Mouse (Mus musculus) Patski (cell line): ENCODE data around the gene Yipf1. TPM values are rescaled to one million over a fixed set of nuclear protein-coding genes. Genes with fewer than 3 reads are reported as not detected.

Experiments
- ATAC-seq: fragments of 100-300 bp; one replicate; pipeline ENCODE4 v1.8.0; 2021
- CTCF ChIA-PET: fragments of 350-600 bp; sonication (Branson Sonifier 250); formaldehyde crosslinking; loops from one replicate; lab custom pipeline; 2022; ENCODE audit warnings: inconsistent platforms; lab: Charles Lee
- POLR2A ChIA-PET: fragments of 350-600 bp; sonication (Branson Sonifier 250); formaldehyde crosslinking; loops from one replicate; lab custom pipeline; 2022; ENCODE audit warnings: antibody characterized with exemption, inconsistent platforms; lab: Charles Lee
- DNase-seq: peaks from one replicate; pipeline ENCODE4 v3.0.0-alpha.2; 2011; ENCODE audit warnings: low read depth, low spot score
- H3K27me3 ChIP-seq: fragments of 371-371 bp; one replicate; pipeline ENCODE4 v1.5.1; 2021
- CTCF ChIP-seq: fragments of 100-300 bp; IDR thresholded peaks from one replicate; pipeline ENCODE4 v1.5.1; 2021
- in situ Hi-C: fragments of 300-500 bp; cut with MboI; formaldehyde crosslinking; loops from 3 replicates; pipeline ENCODE4 v1.11.1; 2018; ENCODE audit warnings: low pct_unique_long_range_greater_than_20kb, mixed read lengths
- polyA plus RNA-seq: library from polyadenylated mRNA; unstranded; gene quantifications from one replicate; pipeline ENCODE4 v1.2.3, GENCODE M21; 2021

Gene Yipf1
- polyA plus RNA-seq, 1 experiment from 2014 or later: 33.4 TPM

GRCm38 (mm10) chr4:107372304-107372703 lies 58.1 kb downstream of the Yipf1 start:
- ChIA-PET CTCF (no interaction called here), POLR2A (no interaction called here)
- ATAC-seq: no peak
- no peaks in the 10 kb centered on the region for H3K27me3 ChIP-seq
- no peak for DNase-seq
- in situ Hi-C loops: no loop called here
- peak; percentile 74 for TF ChIP-seq CTCF

GRCm38 (mm10) chr4:107374677-107375076 lies 60.5 kb downstream of the Yipf1 start:
- in situ Hi-C loops: no loop called here
- CTCF ChIA-PET: interaction anchor here (1.1 to 2.1 kb wide), 2 partner anchors 78 to 327 kb away, joined by 3 to 7 read pairs; no protein-coding TSS in a partner anchor
- no peaks in the 10 kb centered on the region for H3K27me3 ChIP-seq
- TF ChIP-seq CTCF: no peak
- peak; percentile 68 for DNase-seq
- ATAC-seq: peak; percentile 62
- POLR2A ChIA-PET: interaction anchor here (0.5 to 0.9 kb wide), 2 partner anchors 67 to 173 kb away, joined by 3 to 4 read pairs; no protein-coding TSS in a partner anchor

- H3K27me3 ChIP-seq: no peaks in the 10 kb centered on the region
- POLR2A ChIA-PET: no interaction called here
- in situ Hi-C loops: no loop called here
- ATAC-seq (no peak), DNase-seq (no peak)
- no peak for TF ChIP-seq CTCF
- CTCF ChIA-PET: interaction anchor here (1.0 kb wide), 1 partner anchor 15 kb away, joined by 4 read pairs; no protein-coding TSS in a partner anchor
Measured at GRCm38 (mm10) chr4:107378954-107379353, 64.8 kb downstream of the Yipf1 start.

- ChIA-PET POLR2A (no interaction called here), CTCF (interaction anchor here (1.1 to 1.7 kb wide), 2 partner anchors 8 to 12 kb away, joined by 3 to 5 read pairs; no protein-coding TSS in a partner anchor)
- in situ Hi-C loops: no loop called here
- H3K27me3 ChIP-seq: no peaks in the 10 kb centered on the region
- no peak for ATAC-seq
- no peak for DNase-seq
- TF ChIP-seq CTCF: no peak
Measured at GRCm38 (mm10) chr4:107380871-107381270, 66.7 kb downstream of the Yipf1 start.

- ChIA-PET POLR2A (no interaction called here), CTCF (no interaction called here)
- DNase-seq (no peak), ATAC-seq (no peak)
- H3K27me3 ChIP-seq: no peaks in the 10 kb centered on the region
- in situ Hi-C loops: no loop called here
- TF ChIP-seq CTCF: no peak
Measured at GRCm38 (mm10) chr4:107387038-107387437, 72.9 kb downstream of the Yipf1 start.

GRCm38 (mm10) chr4:107387465-107387864 lies 73.3 kb downstream of the Yipf1 start:
- ATAC-seq (no peak), DNase-seq (no peak)
- ChIA-PET CTCF (no interaction called here), POLR2A (no interaction called here)
- no peaks in the 10 kb centered on the region for H3K27me3 ChIP-seq
- in situ Hi-C loops: no loop called here
- TF ChIP-seq CTCF: no peak

GRCm38 (mm10) chr4:107388291-107388690 lies 74.1 kb downstream of the Yipf1 start:
- ChIA-PET CTCF (interaction anchor here (1.6 kb wide), 1 partner anchor 8 kb away, joined by 5 read pairs; no protein-coding TSS in a partner anchor), POLR2A (no interaction called here)
- H3K27me3 ChIP-seq: no peaks in the 10 kb centered on the region
- ATAC-seq (no peak), DNase-seq (no peak)
- in situ Hi-C loops: no loop called here
- TF ChIP-seq CTCF: no peak

GRCm38 (mm10) chr4:107389345-107389744 lies 75.2 kb downstream of the Yipf1 start:
- ChIA-PET CTCF (interaction anchor here (1.6 kb wide), 1 partner anchor 9 kb away, joined by 5 read pairs; no protein-coding TSS in a partner anchor), POLR2A (interaction anchor here (1.0 kb wide), 1 partner anchor 63 kb away, joined by 3 read pairs; no protein-coding TSS in a partner anchor)
- no peak for ATAC-seq

GRCm38 (mm10) chr4:107393771-107394170 lies 79.6 kb downstream of the Yipf1 start:
- no peaks in the 10 kb centered on the region for H3K27me3 ChIP-seq
- ChIA-PET CTCF (interaction anchor here (1.6 kb wide), 1 partner anchor 15 kb away, joined by 4 read pairs; no protein-coding TSS in a partner anchor), POLR2A (no interaction called here)
- in situ Hi-C loops: no loop called here
- TF ChIP-seq CTCF: no peak
- ATAC-seq (no peak), DNase-seq (no peak)

More at GRCm38 (mm10) chr4:107389345-107389744, 75.2 kb downstream of the Yipf1 start:
- DNase-seq: no peak
- H3K27me3 ChIP-seq: no peaks in the 10 kb centered on the region
- TF ChIP-seq CTCF: no peak
- in situ Hi-C loops: no loop called here

Other genes starting within 250 kb of the Yipf1 start
- 48.8 TPM for gene Mrpl37, start 247.5 kb upstream of the Yipf1 start, polyA plus RNA-seq
- 4.3 TPM for gene Cyb5rl, start 247.4 kb upstream of the Yipf1 start, polyA plus RNA-seq
- gene Cdcp2, start 217.5 kb upstream of the Yipf1 start, polyA plus RNA-seq: not detected
- gene Tmem59, start 136.0 kb upstream of the Yipf1 start, polyA plus RNA-seq: 401 TPM
- 31.2 TPM for gene Tceanc2, start 135.2 kb upstream of the Yipf1 start, polyA plus RNA-seq
- not detected for gene Ldlrad1, start 105.2 kb upstream of the Yipf1 start, polyA plus RNA-seq
- 69.2 TPM for gene Lrrc42, start 60.8 kb upstream of the Yipf1 start, polyA plus RNA-seq
- gene Hspb11, start 60.8 kb upstream of the Yipf1 start, polyA plus RNA-seq: 32.5 TPM
- not detected for gene Dio1, start 7.2 kb upstream of the Yipf1 start, polyA plus RNA-seq
- 20.9 TPM for gene Ndc1, start 53.4 kb downstream of the Yipf1 start, polyA plus RNA-seq
- gene Glis1, start 120.2 kb downstream of the Yipf1 start, polyA plus RNA-seq: 1.1 TPM